In the genomic region with DNA sequence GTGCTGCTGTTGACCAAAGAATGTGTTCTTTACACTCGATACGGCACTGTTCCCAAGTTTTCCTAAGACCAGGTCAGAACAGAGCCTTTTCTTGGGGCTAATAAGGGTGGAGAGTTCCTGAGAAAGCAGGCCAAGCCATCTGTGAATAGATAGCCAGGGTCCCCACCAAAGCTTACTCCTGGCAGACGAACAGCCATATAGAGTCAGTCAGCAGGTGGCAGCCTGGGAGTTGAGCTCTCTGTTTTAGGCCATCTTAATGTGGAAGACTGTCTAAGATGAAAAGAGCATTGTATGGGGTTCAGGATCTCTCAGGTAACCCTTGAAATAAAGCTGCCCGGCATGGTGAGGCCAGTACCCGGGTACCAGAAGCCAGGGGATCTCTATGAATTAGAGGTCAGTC, we compare ENCODE assay signal across 12 mouse cellular contexts. TPM values are rescaled to one million over a fixed set of nuclear protein-coding genes. Genes with fewer than 3 reads are reported as not detected.
DNase-seq lines count a peak whose midpoint lies in the region; ATAC-seq lines count a peak whose summit lies in the region.
"Had no signal": no experiment of that assay in that cellular context is flagged by ENCODE, and none has a peak within 500 bp of the region (broad histone marks: within the 10 kb centered on the region; RNA-seq: fewer than 3 reads in every experiment).

No protein-coding gene starts in this region.

- peak; percentile 13 to 18 for DNase-seq in heart, postnatal 10 days
- DNase-seq in retina, embryonic 14.5 days (ENCODE audit: low spot score), result peak; percentile 8
- no peak for DNase-seq in retina, postnatal 1 day
- peak; percentile 27 to 54 for DNase-seq in kidney, postnatal 36 days
- DNase-seq in urinary bladder, adult 18-20 months (ENCODE audit: low spot score in 2 of 2), result no peak
- DNase-seq in right cerebral cortex, postnatal 25 days, result no peak
- DNase-seq in layer of hippocampus, adult 18-20 months (ENCODE audit: low spot score in 2 of 2), result no peak
- DNase-seq: embryo, embryonic 11 days had no signal

- H3K9me3 ChIP-seq in heart, embryonic 11.5 days (replicated peaks; ENCODE audit: control insufficient read depth, low read length), result no peaks in the 10 kb centered on the region
- H3K9me3 ChIP-seq: midbrain, embryonic 12.5 days; neural tube, embryonic 15.5 days had no signal

- H3K9ac ChIP-seq in heart, embryonic 11.5 days (ENCODE audit: low read depth, low read length), result no peak overlapping the region
- H3K9ac ChIP-seq: midbrain, embryonic 12.5 days; neural tube, embryonic 15.5 days had no signal

- H3K4me2 ChIP-seq in heart, embryonic 11.5 days, result no peak overlapping the region
- H3K4me2 ChIP-seq: midbrain, embryonic 12.5 days; neural tube, embryonic 15.5 days had no signal

- H3K27ac ChIP-seq in heart, embryonic 11.5 days (ENCODE audit: low read depth, low read length), result no peak overlapping the region
- H3K27ac ChIP-seq: midbrain, embryonic 12.5 days; neural tube, embryonic 15.5 days had no signal

- no peak overlapping the region for H3K4me3 ChIP-seq in heart, embryonic 11.5 days (ENCODE audit: low read depth, low read length)
- H3K4me3 ChIP-seq: midbrain, embryonic 12.5 days; neural tube, embryonic 15.5 days had no signal

- H3K36me3 ChIP-seq in heart, embryonic 11.5 days (ENCODE audit: control insufficient read depth, insufficient read depth, low read length), result no peaks in the 10 kb centered on the region
- H3K36me3 ChIP-seq: midbrain, embryonic 12.5 days; neural tube, embryonic 15.5 days had no signal

- intact Hi-C loops in heart, postnatal 10 days (cut with DNase I), result loop anchor here (5.0 kb wide), 1 partner anchor 164 kb away; no protein-coding TSS in a partner anchor

- no peaks in the 10 kb centered on the region for H3K27me3 ChIP-seq in heart, embryonic 11.5 days (ENCODE audit: control insufficient read depth, insufficient read depth, low read length)
- H3K27me3 ChIP-seq: midbrain, embryonic 12.5 days; neural tube, embryonic 15.5 days had no signal

- no peak for ATAC-seq in heart, embryonic 11.5 days (replicated peaks; ENCODE audit: insufficient number of reproducible peaks, low FRiP score, low TSS enrichment)
- ATAC-seq: hindbrain, embryonic 16.5 days had no signal

- 82% methylated on average over 5 of the region's 5 CpGs for WGBS in heart, embryonic 11.5 days (ENCODE audit: insufficient replicate concordance)

- no peaks in the 10 kb centered on the region for H3K4me1 ChIP-seq in heart, embryonic 11.5 days (ENCODE audit: control insufficient read depth, insufficient read depth, low read length)
- H3K4me1 ChIP-seq: midbrain, embryonic 12.5 days; neural tube, embryonic 15.5 days had no signal

RNA-seq across cellular contexts. Expression of gene Gsk3b, which starts 55.7 kb away (rescaled TPM):
- 10 to 100 TPM; 68.7 to 69.9 TPM for total RNA-seq in heart, postnatal 10 days (2021)
- polyA plus RNA-seq in heart, embryonic 11.5 days (2014; fragmentation: Nextera tagmentation; extraction: Ambion mirVana), result 41.2 and 57.5 TPM in 2 replicates
- total RNA-seq in layer of hippocampus, adult 18-20 months (2021), result 100 to 1,000 TPM; 145 to 146 TPM

Comparison
In these comparisons a context has a peak if more than half of its experiments do, and no peak if none do; other contexts are left out.
1. DNase-seq: peak in heart, postnatal 10 days (2 of 2), retina, embryonic 14.5 days (single experiment) and kidney, postnatal 36 days (2 of 2); none in retina, postnatal 1 day (single experiment), urinary bladder, adult 18-20 months (0 of 2), right cerebral cortex, postnatal 25 days (single experiment) and layer of hippocampus, adult 18-20 months (0 of 2).